Mouse (Mus musculus) thymus, postnatal 0 days (tissue): ENCODE data around the gene Syne1. TPM values are rescaled to one million over a fixed set of nuclear protein-coding genes. Genes with fewer than 3 reads are reported as not detected.
"Not testable (repeated sequence)": the region's sequence is repeated elsewhere in the genome, so short reads cannot be mapped to it uniquely, and the experiment has no call there.

Experiments
- DNase-seq: peaks from one replicate; pipeline ENCODE4 v3.0.0-alpha.2; 2015; ENCODE audit warnings: low spot score
- polyA plus RNA-seq: library from polyadenylated mRNA; unstranded; fragments of >200 nt; fragmentation: Nextera tagmentation; extraction: Ambion mirVana; gene quantifications from 2 replicates; pipeline ENCODE4 v1.2.1, GENCODE M21; 2015

Gene Syne1
- polyA plus RNA-seq, 1 experiment from 2014 or later: 11.5 TPM

GRCm38 (mm10) chr10:5522276-5522675, 29.0 kb downstream of the Syne1 start:
- DNase-seq: no peak

GRCm38 (mm10) chr10:5520695-5521094, 30.6 kb downstream of the Syne1 start:
- DNase-seq: no peak

- DNase-seq: no peak
These were observed 36.0 kb downstream of the Syne1 start for GRCm38 (mm10) chr10:5515330-5515729.

- no peak for DNase-seq
These were observed 37.1 kb downstream of the Syne1 start for GRCm38 (mm10) chr10:5514134-5514533.

- DNase-seq: no peak
These were observed 39.0 kb downstream of the Syne1 start for GRCm38 (mm10) chr10:5512285-5512684.

GRCm38 (mm10) chr10:5511403-5511802, 39.9 kb downstream of the Syne1 start:
- DNase-seq: no peak

GRCm38 (mm10) chr10:5507478-5507877, 43.8 kb downstream of the Syne1 start:
- DNase-seq: no peak

GRCm38 (mm10) chr10:5504761-5505160, 46.5 kb downstream of the Syne1 start:
- no peak for DNase-seq

GRCm38 (mm10) chr10:5503909-5504308, 47.4 kb downstream of the Syne1 start:
- no peak for DNase-seq

GRCm38 (mm10) chr10:5499684-5500369, 51.5 kb downstream of the Syne1 start:
- DNase-seq: not testable (repeated sequence)

GRCm38 (mm10) chr10:5497859-5498258, 53.4 kb downstream of the Syne1 start:
- no peak for DNase-seq

GRCm38 (mm10) chr10:5491050-5491449, 60.2 kb downstream of the Syne1 start:
- DNase-seq: no peak

GRCm38 (mm10) chr10:5490029-5490428, 61.3 kb downstream of the Syne1 start:
- DNase-seq: peak; percentile 5

- DNase-seq: no peak
These were observed 63.2 kb downstream of the Syne1 start for GRCm38 (mm10) chr10:5488097-5488496.

GRCm38 (mm10) chr10:5480552-5481550, 70.4 kb downstream of the Syne1 start:
- no peak for DNase-seq

GRCm38 (mm10) chr10:5480097-5480496, 71.2 kb downstream of the Syne1 start:
- DNase-seq: peak; percentile 50

GRCm38 (mm10) chr10:5468638-5469037, 82.6 kb downstream of the Syne1 start:
- no peak for DNase-seq

- no peak for DNase-seq
These were observed 97.5 kb downstream of the Syne1 start for GRCm38 (mm10) chr10:5453830-5454229.

GRCm38 (mm10) chr10:5449944-5450343, 101.3 kb downstream of the Syne1 start:
- no peak for DNase-seq

GRCm38 (mm10) chr10:5447950-5448716, 103.1 kb downstream of the Syne1 start:
- peak; percentile 2 for DNase-seq

- DNase-seq: no peak
These were observed 106.0 kb downstream of the Syne1 start for GRCm38 (mm10) chr10:5445313-5445712.

- no peak for DNase-seq
These were observed 108.3 kb downstream of the Syne1 start for GRCm38 (mm10) chr10:5443020-5443419.
